Mouse (Mus musculus): ENCODE measurements around the gene Mapk9. TPM values are rescaled to one million over a fixed set of nuclear protein-coding genes. Genes with fewer than 3 reads are reported as not detected.
"Not testable (repeated sequence)": the region's sequence is repeated elsewhere in the genome, so short reads cannot be mapped to it uniquely, and the experiment has no call there.

Gene Mapk9
- 37.4 and 37.7 TPM in 2 replicates for polyA plus RNA-seq (2012; rRNA removed)

- DNase-seq (ENCODE audit: low read depth), result peak; percentile 52
Observed at GRCm38 (mm10) chr11:49846401-49847070, at the start of gene Mapk9. Mapk9 (plus strand) TSS chr11:49846751.

GRCm38 (mm10) chr11:49798931-49799330, 47.6 kb upstream of the Mapk9 start:
- no peak for DNase-seq (ENCODE audit: low read depth)

GRCm38 (mm10) chr11:49801516-49801915, 45.0 kb upstream of the Mapk9 start:
- no peak for DNase-seq (ENCODE audit: low read depth)

GRCm38 (mm10) chr11:49803801-49804200, 42.8 kb upstream of the Mapk9 start:
- DNase-seq (ENCODE audit: low read depth), result no peak

- DNase-seq (ENCODE audit: low read depth), result no peak
Observed at GRCm38 (mm10) chr11:49806218-49806617, 40.3 kb upstream of the Mapk9 start.

GRCm38 (mm10) chr11:49808946-49809345, 37.6 kb upstream of the Mapk9 start:
- DNase-seq (ENCODE audit: low read depth), result no peak

GRCm38 (mm10) chr11:49810696-49811095, 35.9 kb upstream of the Mapk9 start:
- not testable (repeated sequence) for DNase-seq (ENCODE audit: low read depth)

- no peak for DNase-seq (ENCODE audit: low read depth)
Observed at GRCm38 (mm10) chr11:49811099-49811541, 35.4 kb upstream of the Mapk9 start.

- no peak for DNase-seq (ENCODE audit: low read depth)
Observed at GRCm38 (mm10) chr11:49811879-49812278, 34.7 kb upstream of the Mapk9 start.

- no peak for DNase-seq (ENCODE audit: low read depth)
Observed at GRCm38 (mm10) chr11:49818869-49819566, 27.5 kb upstream of the Mapk9 start.

GRCm38 (mm10) chr11:49819676-49820075, 26.9 kb upstream of the Mapk9 start:
- DNase-seq (ENCODE audit: low read depth), result no peak

GRCm38 (mm10) chr11:49820928-49821327, 25.6 kb upstream of the Mapk9 start:
- DNase-seq (ENCODE audit: low read depth), result no peak

GRCm38 (mm10) chr11:49821546-49821945, 25.0 kb upstream of the Mapk9 start:
- DNase-seq (ENCODE audit: low read depth), result no peak

GRCm38 (mm10) chr11:49822337-49822736, 24.2 kb upstream of the Mapk9 start:
- no peak for DNase-seq (ENCODE audit: low read depth)

GRCm38 (mm10) chr11:49824896-49825295, 21.7 kb upstream of the Mapk9 start:
- no peak for DNase-seq (ENCODE audit: low read depth)

GRCm38 (mm10) chr11:49827243-49827642, 19.3 kb upstream of the Mapk9 start:
- DNase-seq (ENCODE audit: low read depth), result no peak

- no peak for DNase-seq (ENCODE audit: low read depth)
Observed at GRCm38 (mm10) chr11:49829176-49829745, 17.3 kb upstream of the Mapk9 start.

- DNase-seq (ENCODE audit: low read depth), result no peak
Observed at GRCm38 (mm10) chr11:49831980-49832379, 14.6 kb upstream of the Mapk9 start.

GRCm38 (mm10) chr11:49832962-49833361, 13.6 kb upstream of the Mapk9 start:
- DNase-seq (ENCODE audit: low read depth), result no peak

GRCm38 (mm10) chr11:49834248-49834647, 12.3 kb upstream of the Mapk9 start:
- DNase-seq (ENCODE audit: low read depth), result no peak

GRCm38 (mm10) chr11:49835257-49835956, 11.1 kb upstream of the Mapk9 start:
- DNase-seq (ENCODE audit: low read depth), result no peak

- DNase-seq (ENCODE audit: low read depth), result no peak
Observed at GRCm38 (mm10) chr11:49837717-49838407, 8.7 kb upstream of the Mapk9 start.

All from gonadal fat pad, adult 2 months (tissue).